Mouse (Mus musculus): ENCODE measurements around the gene Zbtb17.

DNA sequence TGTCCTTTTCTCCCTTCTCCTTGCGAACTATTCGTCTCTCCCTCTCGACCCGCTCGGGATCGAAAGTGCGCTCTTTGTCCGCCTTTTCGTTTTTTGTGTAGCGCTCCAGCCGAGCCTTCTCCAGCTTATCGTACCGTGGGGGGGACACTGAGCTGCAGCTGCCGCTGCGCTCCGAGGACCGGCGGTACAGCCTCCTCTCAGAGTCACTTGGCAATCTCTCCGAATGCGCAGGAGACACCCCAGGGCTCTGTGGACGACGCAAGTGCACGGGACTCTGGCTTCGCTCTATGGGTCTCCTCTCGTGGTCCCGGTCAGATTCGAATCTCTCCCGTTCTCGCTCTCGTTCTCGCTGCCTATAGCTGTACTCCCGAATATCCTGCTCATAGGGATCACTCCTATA, 34.3 kb downstream of the Zbtb17 start:
- TF ChIP-seq CTCF (IDR thresholded peaks at IDR 0.05; ENCODE audit: low read depth, low read length) (no peak), EP300 (IDR thresholded peaks at IDR 0.05; ENCODE audit: insufficient read depth, low read depth, low read length) (no peak)

Data from ES-Bruce4 (cell line).